Mouse (Mus musculus) erythroblast, embryonic 14.5 days (primary cell): ENCODE measurements around the gene Rps9.

Experiments
- GATA1 ChIP-seq: IDR thresholded peaks from 2 replicates; pipeline ENCODE4 v1.6.1; 2012; ENCODE audit warnings: low read length, inconsistent platforms, mixed read lengths
- TAL1 ChIP-seq: IDR thresholded peaks from 3 replicates; pipeline ENCODE4 v1.6.1; 2012; ENCODE audit warnings: low read length, inconsistent platforms, mixed read lengths

GRCm38 (mm10) chr7:3676371-3676770 lies 27.4 kb upstream of the Rps9 start:
- TF ChIP-seq TAL1 (no peak), GATA1 (no peak)
